Mouse (Mus musculus): Measurements from ENCODE around the gene Hoxb13.

- TF ChIP-seq EP300 (IDR thresholded peaks at IDR 0.05; ENCODE audit: low read depth) = no peak
- TF ChIP-seq CTCF (IDR thresholded peaks at IDR 0.05; ENCODE audit: low read depth) = no peak
Observed at GRCm38 (mm10) chr11:96168125-96168524, 26.0 kb upstream of the Hoxb13 start.
